Mouse (Mus musculus): ENCODE data around the gene Col4a2. TPM values are rescaled to one million over a fixed set of nuclear protein-coding genes. Genes with fewer than 3 reads are reported as not detected.
A peak's percentile ranks its signal among the peaks of the same experiment; 100 is the strongest.

Col4a2 gene
- polyA plus RNA-seq, 1 experiment from 2014 or later: 39.1 TPM

- 26% methylated on average over 8 of the region's 8 CpGs for WGBS
Measured at GRCm38 (mm10) chr8:11450184-11451113, 137.8 kb downstream of the Col4a2 start.

GRCm38 (mm10) chr8:11452152-11452551 is 139.5 kb downstream of the Col4a2 start:
- H3K4me2 ChIP-seq (replicated peaks): no peak overlapping the region
- ATAC-seq: no peak
- peaks cover 24% of the 10 kb centered on the region for H3K4me1 ChIP-seq (replicated peaks)
- WGBS: 97% methylated on average over 1 of the region's 1 CpGs
- H3K27ac ChIP-seq: no peak overlapping the region
- H3K36me3 ChIP-seq: no peaks in the 10 kb centered on the region
- no peak overlapping the region for H3K4me3 ChIP-seq (replicated peaks)
- no peaks in the 10 kb centered on the region for H3K9me3 ChIP-seq
- no peaks in the 10 kb centered on the region for H3K27me3 ChIP-seq
- H3K9ac ChIP-seq (replicated peaks): no peak overlapping the region

More at GRCm38 (mm10) chr8:11450184-11451113, 137.8 kb downstream of the Col4a2 start:
- peaks cover 24% of the 10 kb centered on the region for H3K4me1 ChIP-seq (replicated peaks)
- no peak overlapping the region for H3K27ac ChIP-seq
- H3K4me3 ChIP-seq (replicated peaks): no peak overlapping the region
- H3K36me3 ChIP-seq: no peaks in the 10 kb centered on the region
- no peak overlapping the region for H3K4me2 ChIP-seq (replicated peaks)
- no peak overlapping the region for H3K9ac ChIP-seq (replicated peaks)
- no peaks in the 10 kb centered on the region for H3K27me3 ChIP-seq
- no peaks in the 10 kb centered on the region for H3K9me3 ChIP-seq
- ATAC-seq: peak; percentile 46; the same call in 1 of the 2 replicates

- no peaks in the 10 kb centered on the region for H3K36me3 ChIP-seq
- H3K4me2 ChIP-seq (replicated peaks): no peak overlapping the region
- H3K4me1 ChIP-seq (replicated peaks): peaks cover 24% of the 10 kb centered on the region
- H3K27me3 ChIP-seq: no peaks in the 10 kb centered on the region
- 51% methylated on average over 3 of the region's 3 CpGs for WGBS
- no peak overlapping the region for H3K9ac ChIP-seq (replicated peaks)
- ATAC-seq: no peak
- no peaks in the 10 kb centered on the region for H3K9me3 ChIP-seq
- H3K4me3 ChIP-seq (replicated peaks): no peak overlapping the region
- no peak overlapping the region for H3K27ac ChIP-seq
Measured at GRCm38 (mm10) chr8:11452559-11452958, 140.0 kb downstream of the Col4a2 start.

- 7% methylated on average over 4 of the region's 4 CpGs for WGBS
- peak; percentile 40; the same call in 1 of the 2 replicates for ATAC-seq
Measured at GRCm38 (mm10) chr8:11452974-11453373, 140.4 kb downstream of the Col4a2 start.

GRCm38 (mm10) chr8:11454228-11454627 is 141.6 kb downstream of the Col4a2 start:
- Histone ChIP-seq H3K4me2 (replicated peaks) (no peak overlapping the region), H3K4me3 (replicated peaks) (no peak overlapping the region), H3K9me3 (no peaks in the 10 kb centered on the region), H3K27me3 (no peaks in the 10 kb centered on the region), H3K4me1 (replicated peaks) (peaks cover 24% of the 10 kb centered on the region), H3K9ac (replicated peaks) (no peak overlapping the region), H3K27ac (no peak overlapping the region), H3K36me3 (no peaks in the 10 kb centered on the region)
- no peak for ATAC-seq
- WGBS: 23% methylated on average over 12 of the region's 12 CpGs

More at GRCm38 (mm10) chr8:11452974-11453373, 140.4 kb downstream of the Col4a2 start:
- Histone ChIP-seq H3K4me3 (replicated peaks) (no peak overlapping the region), H3K9ac (replicated peaks) (no peak overlapping the region), H3K9me3 (no peaks in the 10 kb centered on the region), H3K4me1 (replicated peaks) (peaks cover 24% of the 10 kb centered on the region), H3K27ac (no peak overlapping the region), H3K36me3 (no peaks in the 10 kb centered on the region), H3K4me2 (replicated peaks) (no peak overlapping the region), H3K27me3 (no peaks in the 10 kb centered on the region)

GRCm38 (mm10) chr8:11457278-11457677 is 144.7 kb downstream of the Col4a2 start:
- no peaks in the 10 kb centered on the region for H3K27me3 ChIP-seq
- H3K4me3 ChIP-seq (replicated peaks): no peak overlapping the region
- H3K9me3 ChIP-seq: no peaks in the 10 kb centered on the region
- H3K4me2 ChIP-seq (replicated peaks): no peak overlapping the region
- H3K36me3 ChIP-seq: no peaks in the 10 kb centered on the region
- no peak overlapping the region for H3K27ac ChIP-seq
- WGBS: 77% methylated on average over 3 of the region's 3 CpGs
- no peak for ATAC-seq
- H3K4me1 ChIP-seq (replicated peaks): peaks cover 18% of the 10 kb centered on the region
- no peak overlapping the region for H3K9ac ChIP-seq (replicated peaks)

GRCm38 (mm10) chr8:11457981-11458836 is 145.6 kb downstream of the Col4a2 start:
- no peak overlapping the region for H3K4me3 ChIP-seq (replicated peaks)
- whole genome bisulfite sequencing: 66% methylated on average over 11 of the region's 12 CpGs
- H3K27me3 ChIP-seq: no peaks in the 10 kb centered on the region
- peaks cover 11% of the 10 kb centered on the region for H3K4me1 ChIP-seq (replicated peaks)
- no peak overlapping the region for H3K27ac ChIP-seq
- H3K4me2 ChIP-seq (replicated peaks): no peak overlapping the region
- no peak for ATAC-seq
- H3K36me3 ChIP-seq: no peaks in the 10 kb centered on the region
- H3K9me3 ChIP-seq: no peaks in the 10 kb centered on the region
- no peak overlapping the region for H3K9ac ChIP-seq (replicated peaks)

GRCm38 (mm10) chr8:11459016-11459415 is 146.4 kb downstream of the Col4a2 start:
- WGBS: 58% methylated on average over 5 of the region's 5 CpGs

GRCm38 (mm10) chr8:11460934-11461333 is 148.3 kb downstream of the Col4a2 start:
- peaks cover 3% of the 10 kb centered on the region for H3K4me1 ChIP-seq (replicated peaks)
- H3K4me2 ChIP-seq (replicated peaks): no peak overlapping the region
- 36% methylated on average over 2 of the region's 2 CpGs for WGBS
- no peak overlapping the region for H3K4me3 ChIP-seq (replicated peaks)
- H3K27ac ChIP-seq: no peak overlapping the region
- ATAC-seq: no peak
- no peaks in the 10 kb centered on the region for H3K27me3 ChIP-seq
- H3K9ac ChIP-seq (replicated peaks): no peak overlapping the region
- H3K36me3 ChIP-seq: no peaks in the 10 kb centered on the region
- H3K9me3 ChIP-seq: no peaks in the 10 kb centered on the region

More at GRCm38 (mm10) chr8:11459016-11459415, 146.4 kb downstream of the Col4a2 start:
- Histone ChIP-seq H3K9me3 (no peaks in the 10 kb centered on the region), H3K4me3 (replicated peaks) (no peak overlapping the region), H3K27ac (no peak overlapping the region), H3K4me2 (replicated peaks) (no peak overlapping the region), H3K9ac (replicated peaks) (no peak overlapping the region), H3K4me1 (replicated peaks) (peaks cover 3% of the 10 kb centered on the region), H3K27me3 (no peaks in the 10 kb centered on the region), H3K36me3 (no peaks in the 10 kb centered on the region)
- ATAC-seq: no peak

GRCm38 (mm10) chr8:11461847-11462246 is 149.2 kb downstream of the Col4a2 start:
- 62% methylated on average over 2 of the region's 2 CpGs for WGBS
- Histone ChIP-seq H3K4me2 (replicated peaks) (no peak overlapping the region), H3K27ac (no peak overlapping the region), H3K4me1 (replicated peaks) (peaks cover 7% of the 10 kb centered on the region), H3K9me3 (no peaks in the 10 kb centered on the region), H3K27me3 (no peaks in the 10 kb centered on the region), H3K36me3 (no peaks in the 10 kb centered on the region), H3K9ac (replicated peaks) (no peak overlapping the region), H3K4me3 (replicated peaks) (no peak overlapping the region)
- ATAC-seq: no peak

- Histone ChIP-seq H3K27me3 (no peaks in the 10 kb centered on the region), H3K9me3 (peaks cover 5% of the 10 kb centered on the region; the same call in 1 of the 2 replicates), H3K36me3 (no peaks in the 10 kb centered on the region), H3K4me3 (replicated peaks) (no peak overlapping the region), H3K9ac (replicated peaks) (no peak overlapping the region), H3K4me1 (replicated peaks) (peaks cover 7% of the 10 kb centered on the region), H3K4me2 (replicated peaks) (no peak overlapping the region), H3K27ac (no peak overlapping the region)
- 84% methylated on average over 4 of the region's 4 CpGs for WGBS
- no peak for ATAC-seq
Measured at GRCm38 (mm10) chr8:11462641-11463040, 150.0 kb downstream of the Col4a2 start.

GRCm38 (mm10) chr8:11463541-11463888 is 150.9 kb downstream of the Col4a2 start:
- peaks cover 5% of the 10 kb centered on the region; the same call in 1 of the 2 replicates for H3K9me3 ChIP-seq
- no peak overlapping the region for H3K4me2 ChIP-seq (replicated peaks)
- 97% methylated on average over 2 of the region's 2 CpGs for WGBS
- no peak overlapping the region for H3K4me3 ChIP-seq (replicated peaks)
- no peaks in the 10 kb centered on the region for H3K36me3 ChIP-seq
- no peaks in the 10 kb centered on the region for H3K27me3 ChIP-seq
- no peak overlapping the region for H3K9ac ChIP-seq (replicated peaks)
- no peak for ATAC-seq
- peaks cover 7% of the 10 kb centered on the region for H3K4me1 ChIP-seq (replicated peaks)
- H3K27ac ChIP-seq: no peak overlapping the region
